Mouse (Mus musculus): Measurements from ENCODE around the gene Sox12.

Sox12 gene

DNA sequence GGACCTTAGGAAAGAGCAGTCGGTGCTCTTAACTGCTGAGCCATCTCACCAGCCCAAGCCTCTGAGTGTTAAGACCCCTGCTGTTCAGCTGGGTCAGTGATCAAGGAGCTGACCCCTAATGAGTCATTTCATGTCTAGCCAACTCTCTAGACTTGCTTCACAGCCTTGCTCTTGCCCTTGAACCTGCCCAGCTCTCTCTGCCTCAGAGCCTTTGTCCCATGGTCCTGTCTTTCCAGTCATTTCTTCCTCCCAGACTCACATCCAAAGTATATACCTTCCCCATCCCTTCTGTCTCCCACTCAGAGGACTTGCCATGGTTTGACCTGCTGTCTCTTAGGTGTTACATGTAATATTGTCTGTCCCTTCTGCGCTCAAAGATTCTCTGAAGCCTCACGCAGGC is 40.6 kb downstream of the Sox12 start:
- no peak for DNase-seq (ENCODE audit: low read depth)

DNA sequence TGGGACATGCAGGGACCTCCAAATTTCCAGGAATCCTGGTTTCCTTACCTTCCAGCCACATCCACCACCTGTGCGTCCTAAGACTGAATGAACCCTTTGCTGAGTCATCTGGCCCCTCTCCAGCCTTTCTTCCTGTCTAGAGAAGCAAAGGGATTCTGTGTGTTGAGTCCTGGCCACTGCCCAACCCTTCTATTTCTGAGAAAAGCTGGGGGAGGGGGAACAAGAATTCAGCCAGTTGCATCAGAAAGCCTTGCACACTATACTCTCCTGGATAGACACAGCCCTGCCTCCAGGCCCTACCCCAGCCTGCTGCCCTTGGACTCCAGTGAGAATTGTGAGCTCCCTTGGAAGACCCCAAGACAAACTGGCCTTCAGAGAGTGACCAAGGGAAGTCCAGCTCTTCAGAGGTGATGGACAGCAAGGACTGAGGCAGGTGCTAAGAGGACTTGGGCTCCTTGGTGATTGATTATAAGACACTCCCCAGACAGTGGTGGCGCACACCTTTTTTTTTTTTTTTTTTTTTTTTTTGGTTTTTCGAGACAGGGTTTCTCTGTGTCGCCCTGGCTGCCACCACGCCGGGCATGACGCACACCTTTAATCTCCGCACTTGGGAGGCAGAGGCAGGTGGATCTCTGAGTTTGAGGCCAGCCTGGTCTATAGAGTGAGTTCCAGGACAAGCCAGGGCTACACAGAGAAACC is 47.9 kb downstream of the Sox12 start:
- no peak for DNase-seq (ENCODE audit: low read depth)

DNA sequence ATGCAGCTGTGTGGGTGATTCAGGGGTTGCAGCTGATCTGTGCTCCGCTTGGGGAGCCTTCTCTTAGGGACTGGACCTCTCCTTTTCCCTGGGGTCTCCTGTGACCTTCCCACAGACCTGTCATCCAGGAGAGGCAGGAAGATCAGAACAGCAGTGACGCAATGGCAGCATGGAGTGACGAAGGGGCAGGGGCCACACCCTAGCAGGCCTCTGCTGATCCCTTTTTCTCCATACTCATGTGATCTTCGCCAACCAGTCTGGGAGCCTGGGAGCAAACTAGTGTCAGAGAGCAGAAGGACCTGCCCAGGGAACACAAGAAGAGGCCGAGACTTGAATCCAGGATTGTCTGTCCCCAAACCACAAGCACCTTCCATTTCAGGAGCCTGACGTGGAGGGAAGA is 48.7 kb downstream of the Sox12 start:
- DNase-seq (ENCODE audit: low read depth): no peak

DNA sequence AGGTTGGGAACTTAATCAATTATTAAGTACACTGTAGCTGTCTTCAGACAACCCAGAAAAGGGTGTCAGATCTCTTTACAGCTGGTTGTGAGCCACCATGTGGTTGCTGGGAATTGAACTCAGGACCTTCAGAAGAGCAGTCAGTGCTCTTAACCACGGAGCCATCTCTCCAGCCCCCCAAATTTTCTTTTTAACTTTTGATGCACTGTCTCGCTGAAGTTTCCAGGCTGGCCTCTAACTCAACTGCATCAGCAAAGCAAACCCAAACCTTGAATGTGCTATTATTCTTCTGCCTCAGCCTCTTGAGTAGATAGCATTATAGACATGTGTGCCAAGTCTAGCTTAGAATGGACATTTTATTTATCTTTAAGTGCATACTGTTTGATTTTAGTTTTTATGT is 50.1 kb downstream of the Sox12 start:
- DNase-seq (ENCODE audit: low read depth): no peak

DNA sequence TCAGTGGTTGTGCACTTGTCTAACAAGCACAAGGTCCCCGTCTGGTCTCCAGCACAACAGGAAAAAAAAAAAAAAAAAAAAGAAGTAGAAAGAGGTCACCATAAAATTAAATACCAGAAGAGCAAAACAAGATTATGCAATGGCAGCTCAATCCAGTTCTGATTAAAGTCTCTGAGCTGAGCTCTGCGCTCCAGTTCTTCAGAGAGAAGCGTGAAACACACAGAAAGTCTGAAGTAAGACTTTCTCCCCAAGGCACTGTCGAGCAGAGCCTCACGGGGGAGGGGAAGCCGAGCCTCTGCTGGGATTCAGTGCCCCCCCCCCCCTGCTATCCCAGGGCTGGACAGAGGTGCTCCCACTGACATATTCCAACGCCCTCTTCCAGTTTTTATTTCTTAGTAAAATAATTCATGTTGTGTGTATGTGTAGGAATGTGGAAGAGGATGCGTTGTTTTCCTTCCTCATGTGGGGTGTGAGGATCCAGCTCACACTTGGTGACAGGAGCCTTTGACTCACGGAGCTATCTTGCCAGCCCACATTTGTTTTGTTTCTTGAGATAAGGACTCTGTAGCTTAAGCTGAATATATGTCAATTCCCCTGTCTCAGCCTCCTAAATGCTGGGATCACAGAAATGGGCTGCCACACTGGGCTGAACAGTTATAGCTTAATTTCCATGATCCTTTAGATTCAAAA is 50.9 kb downstream of the Sox12 start:
- DNase-seq (ENCODE audit: low read depth): no peak

DNA sequence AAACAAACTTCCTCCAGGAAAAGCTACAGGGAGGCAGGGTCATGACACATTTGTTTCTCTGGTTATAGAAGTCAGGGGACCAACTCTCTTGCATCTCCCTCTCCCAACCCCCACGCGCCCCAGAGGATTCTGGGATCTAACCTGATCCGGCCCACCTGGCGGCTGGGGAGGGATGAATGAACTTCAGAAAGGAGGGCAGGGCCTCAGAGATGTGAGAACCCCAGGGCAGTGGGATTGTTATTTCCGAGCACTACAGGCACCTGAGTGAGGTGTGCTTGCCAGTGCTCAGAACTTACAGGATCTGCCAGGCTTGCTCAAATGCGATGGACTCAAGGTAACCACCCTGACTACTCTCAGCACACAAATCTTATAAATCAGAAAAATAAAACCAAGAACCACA is 52.5 kb downstream of the Sox12 start:
- DNase-seq (ENCODE audit: low read depth): no peak

DNA sequence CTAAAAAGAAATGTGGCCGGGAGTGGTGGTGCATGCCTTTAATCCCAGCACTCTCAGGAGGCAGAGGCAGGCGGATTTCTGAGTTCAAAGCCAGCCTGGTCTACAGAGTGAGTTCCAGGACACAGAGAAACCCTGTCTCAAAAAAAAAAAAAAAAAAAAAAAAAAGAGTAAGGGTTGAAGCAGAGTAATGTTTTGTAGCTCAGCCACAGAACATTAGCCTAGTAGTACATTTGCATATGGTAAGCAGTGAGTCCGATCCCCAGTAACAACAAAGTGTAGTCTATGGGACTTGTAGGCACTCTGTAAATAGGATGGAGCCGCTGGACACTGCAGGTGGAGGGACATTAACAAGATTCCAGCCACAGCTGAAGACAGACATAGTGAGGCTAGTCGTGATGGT is 53.0 kb downstream of the Sox12 start:
- DNase-seq (ENCODE audit: low read depth): peak; percentile 16

DNA sequence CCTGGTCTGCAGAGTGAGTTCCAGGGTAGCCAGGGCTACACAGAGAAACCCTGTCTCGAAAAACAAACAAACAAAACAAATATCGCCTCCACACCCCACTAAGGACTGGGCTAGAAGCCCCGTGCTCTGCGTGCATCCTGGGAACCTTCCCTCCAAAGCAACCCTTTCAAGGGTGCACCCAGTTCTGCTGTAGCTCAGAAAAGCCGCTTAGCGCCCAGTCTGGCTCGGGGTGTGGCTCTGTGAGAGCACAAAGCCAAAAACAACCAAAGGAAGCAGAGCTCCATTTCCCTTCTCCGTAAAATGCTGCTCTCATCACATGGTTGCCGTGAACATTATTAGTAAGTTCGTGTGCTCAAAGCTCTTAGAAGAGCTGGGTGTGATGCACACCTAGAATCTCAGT is 53.5 kb downstream of the Sox12 start:
- peak; percentile 66 for DNase-seq (ENCODE audit: low read depth)

Data from naive thymus-derived CD4-positive, alpha-beta T cell, adult 2 months (primary cell).